Comparison of ENCODE assay signal across 23 mouse cellular contexts in the genomic region with DNA sequence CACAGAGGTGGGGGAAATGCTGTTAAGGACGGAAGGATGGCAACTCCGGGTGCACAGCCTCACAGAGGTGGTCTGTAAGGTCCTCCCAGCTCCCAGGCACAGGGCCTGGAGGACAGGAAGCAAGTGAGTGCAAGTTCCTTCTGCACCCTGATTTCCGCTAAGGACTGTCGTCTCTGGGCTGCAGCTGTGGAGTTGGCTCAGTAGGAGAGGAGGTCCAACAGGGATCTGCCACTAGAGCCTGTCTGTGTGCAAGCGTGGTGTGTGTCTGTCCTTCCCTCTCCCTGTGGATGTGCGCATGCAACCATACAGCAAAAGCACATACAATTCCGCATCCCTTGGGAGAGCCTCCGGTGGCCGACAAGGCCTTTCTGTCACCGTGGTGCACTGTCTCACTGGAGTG. TPM values are rescaled to one million over a fixed set of nuclear protein-coding genes. Genes with fewer than 3 reads are reported as not detected.
A peak's percentile ranks its signal among the peaks of the same experiment; 100 is the strongest.
DNase-seq lines count a peak whose midpoint lies in the region; ATAC-seq and TF ChIP-seq lines count a peak whose summit lies in the region.
"Had no signal": no experiment of that assay in that cellular context is flagged by ENCODE, and none has a peak within 500 bp of the region (broad histone marks: within the 10 kb centered on the region; RNA-seq: fewer than 3 reads in every experiment).

No protein-coding gene starts in this region.

- no peak overlapping the region for H3K4me3 ChIP-seq in kidney, embryonic 16.5 days (ENCODE audit: low read length)
- no peak overlapping the region for H3K4me3 ChIP-seq in kidney, adult 2 months (ENCODE audit: insufficient read depth, low read depth, low read length)
- peak overlapping the region; percentile 32; the same call in 1 of the 2 replicates for H3K4me3 ChIP-seq in G1E (ENCODE audit: low read depth, low read length)
- H3K4me3 ChIP-seq in liver, embryonic 12.5 days, result no peak overlapping the region
- no peak overlapping the region for H3K4me3 ChIP-seq in forebrain, embryonic 15.5 days
- H3K4me3 ChIP-seq: embryonic facial prominence, embryonic 15.5 days; forebrain, embryonic 10.5 days; hindbrain, embryonic 13.5 days; limb, embryonic 12.5 days; midbrain, embryonic 15.5 days; neural tube, embryonic 15.5 days had no signal

- peak; percentile 95 for DNase-seq in heart, adult 11 months
- no peak for DNase-seq in heart, postnatal 36 days
- no peak for DNase-seq in kidney, adult 2 months
- no peak for DNase-seq in G1E (ENCODE audit: low spot score)
- DNase-seq: adrenal gland, postnatal 10 days; cerebellum, adult 18-20 months; cerebellum, postnatal 36 days; spleen, adult 18-20 months; thymus, postnatal 36 days had no signal

- peaks cover 49% of the 10 kb centered on the region for H3K4me1 ChIP-seq in kidney, embryonic 16.5 days (ENCODE audit: insufficient read depth, low read length)
- 0 out of 2 replicates have a peak, but pooled peaks cover 8% of the 10 kb centered on the region for H3K4me1 ChIP-seq in kidney, adult 2 months (ENCODE audit: control insufficient read depth, insufficient read depth, low read length)
- H3K4me1 ChIP-seq in G1E (ENCODE audit: insufficient read depth, low read depth, low read length), result peaks cover 53% of the 10 kb centered on the region
- H3K4me1 ChIP-seq in liver, embryonic 12.5 days, result peaks cover 38% of the 10 kb centered on the region
- 0 out of 2 replicates have a peak, but pooled peaks cover 6% of the 10 kb centered on the region for H3K4me1 ChIP-seq in forebrain, embryonic 15.5 days
- H3K4me1 ChIP-seq: midbrain, embryonic 15.5 days; neural tube, embryonic 15.5 days had no signal

- H3K27me3 ChIP-seq in kidney, embryonic 16.5 days (ENCODE audit: insufficient read depth, low read length), result no peaks in the 10 kb centered on the region
- no peaks in the 10 kb centered on the region for H3K27me3 ChIP-seq in kidney, adult 2 months (replicated peaks; ENCODE audit: control insufficient read depth, insufficient read depth, low read length)
- H3K27me3 ChIP-seq in G1E (ENCODE audit: insufficient read depth, low read length), result no peaks in the 10 kb centered on the region; the same call in 1 of the 2 replicates
- H3K27me3 ChIP-seq in liver, embryonic 12.5 days (replicated peaks), result no peaks in the 10 kb centered on the region
- H3K27me3 ChIP-seq in forebrain, embryonic 15.5 days, result no peaks in the 10 kb centered on the region
- H3K27me3 ChIP-seq: embryonic facial prominence, embryonic 15.5 days; hindbrain, embryonic 13.5 days; limb, embryonic 12.5 days; midbrain, embryonic 15.5 days; neural tube, embryonic 15.5 days had no signal

- H3K36me3 ChIP-seq in kidney, embryonic 16.5 days (ENCODE audit: insufficient read depth, low read length), result peaks cover 9% of the 10 kb centered on the region
- H3K36me3 ChIP-seq in kidney, adult 2 months (ENCODE audit: control insufficient read depth, insufficient read depth, low read length), result no peaks in the 10 kb centered on the region
- peaks cover 50% of the 10 kb centered on the region for H3K36me3 ChIP-seq in G1E (replicated peaks)
- H3K36me3 ChIP-seq in liver, embryonic 12.5 days, result peaks cover 29% of the 10 kb centered on the region
- H3K36me3 ChIP-seq in forebrain, embryonic 15.5 days, result peaks cover 28% of the 10 kb centered on the region

- 80% methylated on average over 10 of the region's 10 CpGs for WGBS in kidney, embryonic 16.5 days
- WGBS in kidney, adult 2 months, result 76% methylated on average over 10 of the region's 10 CpGs
- 81% methylated on average over 10 of the region's 10 CpGs for WGBS in liver, embryonic 12.5 days (ENCODE audit: insufficient replicate concordance)
- 93% methylated on average over 10 of the region's 10 CpGs for WGBS in forebrain, embryonic 15.5 days

- H3K9ac ChIP-seq in kidney, embryonic 16.5 days (replicated peaks; ENCODE audit: low read length), result 0 out of 2 replicates have a peak overlapping the region, but pooled peaks have one; percentile 31
- no peak overlapping the region for H3K9ac ChIP-seq in liver, embryonic 12.5 days
- no peak overlapping the region for H3K9ac ChIP-seq in forebrain, embryonic 15.5 days (replicated peaks)
- H3K9ac ChIP-seq: embryonic facial prominence, embryonic 15.5 days; hindbrain, embryonic 13.5 days; limb, embryonic 12.5 days; midbrain, embryonic 15.5 days; neural tube, embryonic 15.5 days had no signal

- no peak for TF ChIP-seq POLR2A in kidney, adult 2 months (IDR thresholded peaks at IDR 0.05; ENCODE audit: low read depth, low read length)

- no peak for TF ChIP-seq CTCF in kidney, adult 2 months (conservative IDR thresholded peaks at IDR 0.05; ENCODE audit: insufficient read depth, insufficient read length, low read depth, low read length)
- TF ChIP-seq CTCF in G1E (IDR thresholded peaks at IDR 0.05; ENCODE audit: low read depth, low read length), result no peak

- H3K27ac ChIP-seq in kidney, embryonic 16.5 days (ENCODE audit: low read length), result peak overlapping the region; percentile 72
- no peak overlapping the region for H3K27ac ChIP-seq in kidney, adult 2 months (ENCODE audit: insufficient read depth, low read depth, low read length)
- peak overlapping the region; percentile 73 for H3K27ac ChIP-seq in liver, embryonic 12.5 days
- no peak overlapping the region for H3K27ac ChIP-seq in forebrain, embryonic 15.5 days (replicated peaks)
- H3K27ac ChIP-seq: embryonic facial prominence, embryonic 15.5 days; forebrain, embryonic 10.5 days; hindbrain, embryonic 13.5 days; limb, embryonic 12.5 days; midbrain, embryonic 15.5 days; neural tube, embryonic 15.5 days had no signal

- no peak for ATAC-seq in kidney, embryonic 16.5 days (ENCODE audit: low FRiP score, low TSS enrichment)
- no peak for ATAC-seq in G1E (ENCODE audit: extremely low read depth, insufficient number of reproducible peaks, low FRiP score, poor library complexity, severe bottlenecking)
- ATAC-seq in liver, embryonic 12.5 days, result no peak
- no peak for ATAC-seq in forebrain, embryonic 15.5 days (replicated peaks)
- ATAC-seq in erythroblast, adult 5-6 weeks (replicated peaks; ENCODE audit: low FRiP score, poor library complexity, severe bottlenecking), result no peak
- ATAC-seq: activated CD4-positive, CD25-positive, alpha-beta regulatory T cell, adult 4 months; CD4-positive, CD25-positive, alpha-beta regulatory T cell, adult 4 months; midbrain, embryonic 15.5 days had no signal

- no peaks in the 10 kb centered on the region for H3K9me3 ChIP-seq in kidney, embryonic 16.5 days (ENCODE audit: low read length)
- no peaks in the 10 kb centered on the region for H3K9me3 ChIP-seq in G1E (replicated peaks)
- no peaks in the 10 kb centered on the region for H3K9me3 ChIP-seq in liver, embryonic 12.5 days (replicated peaks)
- no peaks in the 10 kb centered on the region for H3K9me3 ChIP-seq in forebrain, embryonic 15.5 days
- H3K9me3 ChIP-seq: embryonic facial prominence, embryonic 15.5 days; forebrain, embryonic 10.5 days; hindbrain, embryonic 13.5 days; limb, embryonic 12.5 days; midbrain, embryonic 15.5 days; neural tube, embryonic 15.5 days had no signal

- intact Hi-C loops in heart, postnatal 36 days (cut with DNase I), result no loop called here

- H3K4me2 ChIP-seq in kidney, embryonic 16.5 days (replicated peaks; ENCODE audit: low read depth, low read length), result no peak overlapping the region
- H3K4me2 ChIP-seq in liver, embryonic 12.5 days, result no peak overlapping the region
- no peak overlapping the region for H3K4me2 ChIP-seq in forebrain, embryonic 15.5 days (replicated peaks)
- H3K4me2 ChIP-seq: embryonic facial prominence, embryonic 15.5 days; hindbrain, embryonic 13.5 days; limb, embryonic 12.5 days; midbrain, embryonic 15.5 days; neural tube, embryonic 15.5 days had no signal

RNA-seq across cellular contexts. Expression of gene Mustn1, which starts 2.5 kb away (rescaled TPM):
- total RNA-seq in heart, postnatal 36 days (2021), result 10 to 100 TPM; 12.7 to 16.5 TPM
- polyA plus RNA-seq in kidney, embryonic 16.5 days (2015; fragmentation: Nextera tagmentation; extraction: Ambion mirVana), result 4.5 and 5.3 TPM in 2 replicates
- 8.2 and 9.2 TPM in 2 replicates for polyA plus RNA-seq in kidney, adult 2 months (2012; rRNA removed)
- total RNA-seq in G1E (2014; fragmentation: Nextera tagmentation), result 1.2 TPM in 1 of 2 replicates, not detected in the other
- total RNA-seq in G1E (2017), result 0.38 and 0.64 TPM in 2 replicates
- 0.06 and 0.20 TPM in 2 replicates for polyA plus RNA-seq in G1E (2012)
- 0.49 and 0.51 TPM in 2 replicates for polyA plus RNA-seq in liver, embryonic 12.5 days (2016; fragmentation: Nextera tagmentation; extraction: Ambion mirVana)
- polyA plus RNA-seq in forebrain, embryonic 15.5 days (2015; fragmentation: Nextera tagmentation; extraction: Ambion mirVana), result 0.55 and 0.90 TPM in 2 replicates
- 1.3 TPM in 1 of 2 replicates, not detected in the other for total RNA-seq in erythroblast, adult 5-6 weeks (2015; ENCODE audit: low replicate concordance)
- total RNA-seq in erythroblast, adult 5-6 weeks (2017; ENCODE audit: low replicate concordance), result not detected in 2 replicates

RNA-seq across cellular contexts. Expression of gene Itih4, which starts 9.8 kb away (rescaled TPM):
- 1 to 10 TPM; 5.5 to 7.4 TPM for total RNA-seq in heart, postnatal 36 days (2021)
- polyA plus RNA-seq in kidney, embryonic 16.5 days (2015; fragmentation: Nextera tagmentation; extraction: Ambion mirVana), result 0.27 and 0.59 TPM in 2 replicates
- polyA plus RNA-seq in kidney, adult 2 months (2012; rRNA removed), result 0.38 and 0.62 TPM in 2 replicates
- total RNA-seq in G1E (2014; fragmentation: Nextera tagmentation), result not detected in 2 replicates
- 0.11 TPM in 1 of 2 replicates, not detected in the other for total RNA-seq in G1E (2017)
- not detected in 2 replicates for polyA plus RNA-seq in G1E (2012)
- polyA plus RNA-seq in liver, embryonic 12.5 days (2016; fragmentation: Nextera tagmentation; extraction: Ambion mirVana), result 8.8 and 9.2 TPM in 2 replicates
- 0.17 TPM in 1 of 2 replicates, not detected in the other for polyA plus RNA-seq in forebrain, embryonic 15.5 days (2015; fragmentation: Nextera tagmentation; extraction: Ambion mirVana)
- total RNA-seq in erythroblast, adult 5-6 weeks (2015; ENCODE audit: low replicate concordance), result not detected in 2 replicates
- total RNA-seq in erythroblast, adult 5-6 weeks (2017; ENCODE audit: low replicate concordance), result not detected in 2 replicates
- total RNA-seq: layer of hippocampus, postnatal 25 days; megakaryocyte-erythroid progenitor cell, adult 5-6 weeks had no signal
- polyA plus RNA-seq: activated CD4-positive, CD25-positive, alpha-beta regulatory T cell, adult 4 months; CD4-positive, CD25-positive, alpha-beta regulatory T cell, adult 4 months; embryonic facial prominence, embryonic 15.5 days; forebrain, embryonic 10.5 days; hindbrain, embryonic 13.5 days; midbrain, embryonic 15.5 days had no signal

RNA-seq across cellular contexts. Expression of gene Itih3, which starts 47.1 kb away (rescaled TPM):
- total RNA-seq in heart, postnatal 36 days (2021), result 1 to 10 TPM in 1 of 2 experiments, under 1 TPM in 1; 0.73 to 1.2 TPM
- polyA plus RNA-seq in kidney, embryonic 16.5 days (2015; fragmentation: Nextera tagmentation; extraction: Ambion mirVana), result 1.4 TPM in 2 replicates
- 0.43 and 0.56 TPM in 2 replicates for polyA plus RNA-seq in kidney, adult 2 months (2012; rRNA removed)
- not detected in 2 replicates for total RNA-seq in G1E (2014; fragmentation: Nextera tagmentation)
- total RNA-seq in G1E (2017), result not detected in 2 replicates
- not detected in 2 replicates for polyA plus RNA-seq in G1E (2012)
- 74.1 and 74.2 TPM in 2 replicates for polyA plus RNA-seq in liver, embryonic 12.5 days (2016; fragmentation: Nextera tagmentation; extraction: Ambion mirVana)
- polyA plus RNA-seq in forebrain, embryonic 15.5 days (2015; fragmentation: Nextera tagmentation; extraction: Ambion mirVana), result 0.38 and 0.53 TPM in 2 replicates
- not detected in 2 replicates for total RNA-seq in erythroblast, adult 5-6 weeks (2015; ENCODE audit: low replicate concordance)
- not detected in 2 replicates for total RNA-seq in erythroblast, adult 5-6 weeks (2017; ENCODE audit: low replicate concordance)
- total RNA-seq: megakaryocyte-erythroid progenitor cell, adult 5-6 weeks had no signal
- polyA plus RNA-seq: activated CD4-positive, CD25-positive, alpha-beta regulatory T cell, adult 4 months; CD4-positive, CD25-positive, alpha-beta regulatory T cell, adult 4 months; limb, embryonic 12.5 days had no signal

RNA-seq across cellular contexts. Expression of gene Tmem110, which starts 51.1 kb away (rescaled TPM):
- total RNA-seq in heart, postnatal 36 days (2021), result 1 to 10 TPM; 7.6 to 9.6 TPM
- 25.1 and 25.7 TPM in 2 replicates for polyA plus RNA-seq in kidney, embryonic 16.5 days (2015; fragmentation: Nextera tagmentation; extraction: Ambion mirVana)
- polyA plus RNA-seq in kidney, adult 2 months (2012; rRNA removed), result 14.1 and 15.1 TPM in 2 replicates
- 12.2 and 12.5 TPM in 2 replicates for total RNA-seq in G1E (2014; fragmentation: Nextera tagmentation)
- total RNA-seq in G1E (2017), result 5.8 and 6.0 TPM in 2 replicates
- 14.5 and 14.6 TPM in 2 replicates for polyA plus RNA-seq in G1E (2012)
- 16.1 and 17.3 TPM in 2 replicates for polyA plus RNA-seq in liver, embryonic 12.5 days (2016; fragmentation: Nextera tagmentation; extraction: Ambion mirVana)
- polyA plus RNA-seq in forebrain, embryonic 15.5 days (2015; fragmentation: Nextera tagmentation; extraction: Ambion mirVana), result 17.3 and 18.0 TPM in 2 replicates
- total RNA-seq in erythroblast, adult 5-6 weeks (2015; ENCODE audit: low replicate concordance), result 2.1 and 11.3 TPM in 2 replicates
- 0.98 and 2.2 TPM in 2 replicates for total RNA-seq in erythroblast, adult 5-6 weeks (2017; ENCODE audit: low replicate concordance)

Comparison
In these comparisons a context has a peak if more than half of its experiments do, and no peak if none do; other contexts are left out.
1. H3K27ac ChIP-seq: peak in kidney, embryonic 16.5 days (single experiment) and liver, embryonic 12.5 days (single experiment); none in kidney, adult 2 months (single experiment) and forebrain, embryonic 15.5 days (single experiment).
2. RNA of gene Itih3, which starts 47.1 kb away (polyA plus RNA-seq): 74.1 to 74.2 TPM in liver, embryonic 12.5 days; 1.4 TPM in kidney, embryonic 16.5 days, 0.43 to 0.56 TPM in kidney, adult 2 months, 0.38 to 0.53 TPM in forebrain, embryonic 15.5 days and not detected in G1E; every median in the first group is over 10 times any median in the second.